Mouse (Mus musculus) spleen, adult 18-20 months (tissue): ENCODE data around the gene Gpsm1.
A peak's percentile ranks its signal among the peaks of the same experiment; 100 is the strongest.

ENCODE experiments used
- DNase-seq, 2 experiments: peaks; one replicate each; pipeline ENCODE4 v3.0.0; 2022; ENCODE audit warnings: mixed read lengths in 2 of 2

The Gpsm1 gene

DNA sequence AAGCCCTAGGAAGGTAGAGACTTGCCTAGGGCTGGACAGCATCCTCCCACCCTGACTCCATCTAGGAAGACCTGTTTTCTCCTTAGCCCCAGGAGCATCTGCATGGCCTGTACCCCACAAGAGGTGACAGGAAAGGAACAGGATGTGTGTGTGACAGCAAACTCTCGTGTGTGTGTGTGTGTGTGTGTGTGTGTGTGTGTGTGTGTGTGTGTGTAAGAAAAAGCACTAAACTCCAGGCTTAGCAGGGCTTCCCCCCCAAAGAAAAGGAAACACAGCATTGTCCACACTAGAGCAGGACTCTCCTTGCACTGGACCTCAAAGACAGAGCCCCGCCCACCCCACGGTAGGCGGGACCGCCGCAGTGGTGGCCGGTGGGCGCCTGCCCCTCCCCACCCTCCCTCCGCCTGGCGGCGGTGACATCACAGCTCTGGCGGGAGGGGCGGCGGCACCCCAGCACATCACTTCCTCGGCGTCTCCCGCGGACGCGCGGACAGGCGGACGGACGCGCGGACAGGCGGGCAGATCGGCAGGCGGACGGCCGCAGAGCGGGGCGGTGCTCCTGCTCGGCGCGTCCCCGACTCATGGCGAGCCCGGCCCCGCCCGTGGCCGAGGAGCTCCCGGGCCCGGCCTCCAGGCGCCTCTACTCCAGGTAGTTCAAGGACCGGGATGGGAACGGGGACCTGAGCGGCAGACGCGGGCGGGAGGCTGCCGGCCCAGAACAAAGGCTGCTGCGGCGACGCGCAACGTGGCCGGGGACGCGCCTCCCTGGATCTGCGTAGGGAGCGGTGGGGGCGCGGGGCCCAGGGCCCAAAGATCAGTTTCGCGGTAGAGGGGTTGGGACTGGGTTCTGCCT lies at the start of gene Gpsm1:
Gene Gpsm1, plus strand, starts transcription at position 444 of the 853 bp plus-strand sequence.
- DNase-seq = peak; percentile 69 to 74

DNA sequence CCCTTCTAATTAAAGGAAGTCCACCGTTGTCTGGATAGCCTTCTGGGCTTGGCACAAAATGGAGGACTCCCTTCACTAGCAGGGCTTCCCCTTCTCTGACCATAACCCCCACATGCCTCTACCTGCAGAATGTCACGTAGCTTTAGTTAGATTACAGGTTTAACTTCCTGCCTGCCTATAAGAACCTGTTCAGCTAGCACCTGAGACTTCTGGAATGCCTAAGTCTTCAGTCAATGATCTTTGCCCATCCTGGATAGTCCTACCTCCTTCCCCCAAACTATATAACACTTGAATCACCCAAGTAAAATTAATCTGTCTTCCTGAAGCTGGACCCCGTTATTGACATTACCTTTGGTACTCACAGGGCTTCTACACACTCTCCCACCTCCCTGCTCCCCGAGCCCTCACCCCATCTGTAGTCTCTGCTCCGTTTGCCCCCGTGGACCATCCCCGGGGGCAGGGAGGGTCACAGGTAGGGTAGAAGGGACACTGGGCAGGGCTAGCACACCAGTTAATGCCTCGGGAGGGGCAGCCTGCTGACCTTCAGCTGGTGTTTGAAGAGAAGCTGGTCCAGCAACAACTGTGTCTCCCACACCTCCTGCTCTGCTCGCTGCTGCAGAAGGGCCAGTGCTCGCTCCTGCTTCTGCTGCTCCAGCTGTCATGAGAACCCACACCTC lies 49.1 kb upstream of the Gpsm1 start:
- no peak for DNase-seq

DNA sequence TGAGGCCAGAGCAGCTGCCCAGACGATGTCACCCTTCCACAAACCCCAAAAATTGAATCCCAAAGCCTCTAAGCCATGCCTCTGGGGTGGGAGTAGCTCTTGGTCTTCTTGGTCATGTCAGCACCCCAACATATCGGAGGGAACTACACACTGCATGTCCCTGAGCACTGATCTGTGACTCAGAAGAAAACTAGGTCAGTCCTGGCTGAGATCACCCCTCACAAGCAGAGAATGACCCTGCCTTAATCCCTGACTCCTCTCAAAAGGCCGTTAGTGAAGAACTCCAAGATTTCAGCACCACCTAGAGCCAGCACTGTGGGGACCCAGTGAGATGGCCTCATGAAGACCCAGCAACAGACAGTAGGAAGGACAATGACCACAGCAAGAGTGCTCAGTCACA lies 47.1 kb upstream of the Gpsm1 start:
- no peak for DNase-seq

DNA sequence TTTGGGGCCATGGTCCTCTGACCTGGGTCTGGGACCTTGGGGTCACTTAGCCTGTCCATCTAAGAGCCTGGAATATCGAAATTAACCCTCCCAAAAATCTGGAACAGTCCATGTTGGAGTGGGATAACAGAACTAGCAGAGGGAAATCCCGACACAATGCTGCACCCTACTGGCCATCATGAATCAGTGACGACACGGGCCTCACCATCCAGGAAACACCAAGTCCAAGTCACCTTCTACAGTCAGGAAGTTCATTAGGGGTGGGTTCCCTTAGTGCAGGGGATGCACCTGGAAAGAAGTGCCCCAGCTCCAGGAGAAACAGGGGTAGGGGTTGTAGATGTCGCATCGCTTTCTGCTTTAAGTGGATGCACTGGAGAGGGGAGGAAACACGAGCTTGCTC lies 41.7 kb upstream of the Gpsm1 start:
- DNase-seq = peak in 1 of 2 experiments; percentile 9

DNA sequence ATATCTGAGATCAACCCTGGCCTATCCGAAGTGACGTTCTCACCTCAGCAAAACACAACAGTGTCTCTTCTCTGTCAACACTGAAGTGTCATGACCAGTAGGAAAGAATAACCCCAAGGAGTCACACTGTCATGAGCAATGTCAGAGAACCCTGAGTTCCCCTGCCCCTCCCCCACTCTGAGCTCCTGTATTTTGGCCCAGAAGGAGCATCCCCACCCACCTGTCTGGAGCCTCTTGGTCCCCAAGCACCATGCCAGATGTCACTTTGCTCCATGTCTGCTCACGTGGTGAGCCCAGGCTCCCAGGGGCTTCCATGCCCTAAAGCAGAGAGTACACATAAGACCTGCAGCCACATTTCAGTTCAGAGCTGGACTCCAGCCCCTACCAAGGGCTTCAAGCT lies 35.6 kb upstream of the Gpsm1 start:
- no peak for DNase-seq

DNA sequence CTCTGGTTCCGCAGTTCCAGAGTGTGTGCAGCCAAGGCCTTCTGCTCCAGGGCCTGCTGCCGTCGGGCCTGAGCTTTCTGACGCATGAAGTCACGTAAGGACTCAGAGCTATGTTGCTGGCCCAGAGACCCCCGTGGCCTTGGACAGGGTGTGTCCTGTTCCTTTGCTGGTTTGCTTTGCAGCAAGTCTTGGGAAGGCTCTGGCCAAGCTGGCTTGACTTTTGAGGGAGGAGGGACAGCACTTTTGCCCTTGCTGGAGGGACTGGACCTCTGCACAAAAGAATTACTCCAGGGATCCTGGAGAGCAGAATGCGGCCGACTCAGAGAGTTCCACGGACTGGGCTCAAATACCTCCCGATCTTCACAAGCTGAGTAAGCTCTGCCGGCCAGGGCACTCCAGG lies 34.7 kb upstream of the Gpsm1 start:
- DNase-seq = no peak

DNA sequence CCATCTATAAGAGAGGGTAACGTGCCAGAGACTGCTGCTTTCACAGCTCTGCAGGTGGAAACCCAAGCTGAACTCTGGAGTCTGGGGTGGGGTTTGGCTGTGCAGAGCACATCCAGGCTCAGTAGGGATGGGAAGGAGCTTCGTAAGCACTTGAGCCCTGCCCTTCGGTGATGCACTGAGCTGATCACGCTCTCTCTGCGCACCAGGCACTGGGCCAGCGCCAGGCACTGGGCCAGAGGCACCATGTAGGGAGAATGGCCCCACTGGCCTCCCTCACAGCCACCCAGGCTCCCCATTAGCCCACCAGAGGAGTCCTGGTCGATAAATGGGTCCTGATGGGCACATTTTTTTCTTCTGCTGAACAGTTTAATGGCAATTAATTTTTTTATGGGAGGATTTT lies 29.5 kb upstream of the Gpsm1 start:
- DNase-seq = no peak

DNA sequence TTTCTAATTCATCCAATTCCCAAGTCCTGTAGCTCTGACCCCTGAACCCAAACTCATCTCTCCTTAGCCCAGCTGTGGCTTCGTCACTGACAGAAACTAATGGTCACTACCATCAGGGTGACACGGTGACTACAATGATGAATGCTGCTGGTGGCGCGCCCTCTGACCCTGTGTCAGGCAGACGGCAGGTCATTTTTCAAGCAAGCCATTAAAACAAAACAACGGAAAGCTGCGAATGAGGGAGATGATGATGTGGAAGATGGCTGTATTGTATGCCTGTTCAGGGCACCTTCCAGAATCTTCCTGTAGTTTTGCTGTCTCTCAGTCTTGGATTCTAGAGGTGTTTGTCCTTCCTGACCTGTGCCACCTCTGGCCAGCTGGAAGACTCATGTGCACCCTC lies 28.9 kb upstream of the Gpsm1 start:
- no peak for DNase-seq

DNA sequence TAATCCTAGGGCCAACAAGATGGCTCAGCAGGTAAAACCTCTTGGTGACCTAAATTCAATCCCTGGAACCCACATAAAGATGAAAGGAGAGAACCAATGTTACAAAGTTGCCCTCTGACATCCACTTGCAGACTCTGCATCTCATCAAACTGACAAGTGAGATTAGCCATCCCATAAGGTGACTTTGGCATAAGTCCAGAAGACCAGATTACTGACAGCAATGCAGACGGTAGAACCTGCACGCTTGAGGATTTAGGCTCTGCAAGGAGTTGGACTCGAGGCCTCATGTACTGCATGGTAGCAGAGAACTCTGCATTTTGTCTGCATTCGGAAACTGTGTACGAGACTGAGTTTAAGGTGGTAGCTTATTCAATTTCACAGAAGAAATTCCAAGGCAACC lies 25.2 kb upstream of the Gpsm1 start:
- no peak for DNase-seq

DNA sequence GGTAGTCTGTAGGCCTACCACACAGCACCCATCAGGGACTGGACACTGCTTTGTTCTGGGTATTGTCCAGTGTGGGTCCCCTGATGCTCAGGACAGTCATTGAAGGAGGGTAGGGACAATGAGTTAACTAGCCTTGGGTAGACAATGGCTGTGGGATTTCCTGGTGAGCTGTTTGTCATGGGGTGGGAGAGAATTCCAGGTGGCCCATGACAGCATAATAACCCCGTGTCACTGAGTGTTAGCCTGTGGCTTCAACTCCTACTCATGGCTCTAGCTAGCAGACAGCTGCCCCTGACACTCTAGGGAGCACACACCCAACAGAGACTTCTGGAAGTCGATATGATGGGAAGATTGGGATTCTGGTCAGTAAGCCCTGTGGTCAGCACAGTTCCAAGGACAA lies 20.9 kb upstream of the Gpsm1 start, which contains the start of gene Ccdc187:
Gene Ccdc187, minus strand, starts transcription at position 101 of the 400 bp plus-strand sequence.
- DNase-seq = no peak

DNA sequence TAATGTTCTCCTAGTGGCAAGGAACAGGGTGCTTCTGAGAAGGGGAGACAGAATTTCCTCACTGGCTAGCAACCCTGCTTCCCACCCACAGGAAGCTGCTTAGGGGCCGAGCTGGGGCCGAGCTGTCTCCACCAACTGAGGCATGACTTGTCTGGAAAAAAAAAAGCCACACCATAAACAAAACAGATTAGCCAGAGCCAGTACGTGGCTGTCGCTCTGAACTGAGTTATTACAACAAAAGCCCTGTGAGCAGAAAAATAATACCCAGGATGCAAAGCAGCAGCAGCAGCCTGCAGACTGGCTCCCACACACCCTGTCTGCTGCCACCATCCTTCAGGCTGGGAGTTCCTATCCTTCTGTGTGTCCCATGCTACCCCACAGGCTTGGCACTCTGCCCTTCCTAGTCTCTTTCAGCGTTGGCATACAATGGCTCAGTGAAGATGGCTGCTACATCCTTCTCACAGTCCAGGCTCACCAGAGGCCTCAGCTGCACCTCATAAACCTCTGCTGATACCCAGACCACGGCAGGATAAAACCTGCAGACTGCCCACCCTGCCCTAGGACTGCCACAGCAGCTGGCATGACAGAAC lies 18.6 kb upstream of the Gpsm1 start:
- no peak for DNase-seq

DNA sequence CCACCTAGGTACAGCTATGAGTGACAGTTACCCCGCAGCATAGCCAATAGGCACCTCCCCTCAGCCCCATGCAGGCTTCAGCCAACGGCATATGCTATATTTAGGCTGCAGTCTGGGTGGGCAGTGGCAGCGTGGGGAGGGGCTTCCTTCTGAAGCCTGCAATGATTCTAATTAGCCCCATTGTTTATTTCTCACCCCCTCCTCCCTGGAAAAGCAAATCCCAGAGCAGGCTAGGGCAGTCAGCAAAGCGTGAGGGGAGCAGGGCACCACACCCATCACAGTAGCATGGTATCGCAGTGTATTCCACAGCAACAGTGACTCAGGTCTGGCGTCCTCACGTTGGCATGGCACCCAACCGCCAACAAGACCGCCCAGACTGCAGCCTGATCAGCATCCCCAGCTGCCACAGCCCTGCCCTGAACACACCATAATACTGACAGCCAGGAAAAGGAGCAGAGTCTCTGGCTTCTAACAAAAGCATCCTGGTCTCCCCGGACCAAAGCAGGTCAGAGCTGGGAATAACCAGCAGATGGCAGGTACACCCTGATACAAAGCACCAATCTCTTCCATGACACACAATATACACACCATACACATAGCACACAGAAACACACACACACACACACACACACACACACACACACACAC lies 17.0 kb upstream of the Gpsm1 start:
- no peak for DNase-seq

DNA sequence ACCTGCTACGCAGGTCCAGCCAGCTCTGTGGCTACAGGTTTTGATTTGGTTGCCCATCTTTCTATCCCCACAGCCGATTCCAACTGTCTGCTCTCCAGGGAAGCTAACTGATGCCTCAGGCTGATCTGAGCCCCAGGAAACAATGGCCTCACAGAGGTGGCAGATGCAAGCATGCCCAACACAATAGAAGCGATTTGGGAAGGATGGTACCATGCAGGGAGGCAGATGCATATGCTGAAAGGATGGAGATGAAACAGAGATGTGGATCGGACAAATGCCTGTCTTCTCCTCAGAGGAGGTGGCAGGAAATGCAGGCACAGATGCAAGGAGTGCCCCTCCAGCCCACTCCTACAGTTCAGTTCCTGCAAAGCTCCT lies 16.5 kb upstream of the Gpsm1 start:
- DNase-seq = no peak

DNA sequence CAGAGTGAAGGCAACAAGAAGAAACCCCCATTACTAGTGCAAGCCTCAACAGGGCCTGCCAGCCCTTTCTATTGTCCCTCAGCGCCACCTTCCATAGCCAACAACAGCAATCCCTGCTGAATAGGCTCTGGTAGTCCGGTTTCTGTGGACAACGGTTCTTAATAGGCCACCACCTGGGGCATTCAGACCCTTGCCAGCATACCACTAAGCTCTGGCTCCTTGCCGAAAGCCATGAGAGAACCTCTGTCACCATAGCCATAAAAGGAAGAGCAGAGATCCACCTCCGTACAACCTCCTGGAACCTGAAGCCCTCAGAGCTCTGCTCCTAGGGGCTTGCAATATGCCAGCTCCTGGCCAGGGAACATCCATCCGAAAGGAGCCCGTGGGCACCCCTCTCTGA lies 16.0 kb upstream of the Gpsm1 start:
- DNase-seq = no peak

DNA sequence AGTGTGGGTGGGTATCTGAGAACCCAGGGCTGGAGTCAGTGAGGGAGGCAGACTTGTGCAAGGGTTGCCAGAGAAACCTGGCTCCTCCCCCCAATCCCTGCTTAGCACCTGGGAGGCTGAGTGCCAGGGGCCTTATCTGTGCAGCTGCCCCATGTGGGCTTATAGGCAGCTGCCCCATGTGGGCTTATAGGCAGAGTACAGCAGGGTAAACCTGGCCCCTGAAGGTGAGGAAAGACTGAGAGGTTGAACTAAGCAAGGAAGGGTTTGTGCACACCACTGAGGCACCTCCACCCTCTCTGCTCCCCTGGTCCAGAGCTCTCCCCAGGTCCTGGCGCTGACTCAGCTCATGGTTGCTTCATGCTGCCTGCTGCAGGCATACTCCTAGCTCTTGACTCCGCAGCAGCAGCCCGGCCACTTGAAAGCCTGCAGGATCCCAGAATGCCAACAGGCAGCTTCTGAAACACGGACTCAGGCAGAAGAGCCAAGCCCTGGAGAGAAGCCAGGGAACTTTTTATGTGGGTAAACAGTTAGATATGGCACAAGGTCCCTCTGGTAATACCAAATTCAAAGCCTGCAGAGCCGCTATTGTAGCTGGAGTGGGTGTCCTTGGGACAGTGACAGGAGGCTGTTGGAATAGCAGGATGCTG lies 15.0 kb upstream of the Gpsm1 start:
- DNase-seq = no peak

DNA sequence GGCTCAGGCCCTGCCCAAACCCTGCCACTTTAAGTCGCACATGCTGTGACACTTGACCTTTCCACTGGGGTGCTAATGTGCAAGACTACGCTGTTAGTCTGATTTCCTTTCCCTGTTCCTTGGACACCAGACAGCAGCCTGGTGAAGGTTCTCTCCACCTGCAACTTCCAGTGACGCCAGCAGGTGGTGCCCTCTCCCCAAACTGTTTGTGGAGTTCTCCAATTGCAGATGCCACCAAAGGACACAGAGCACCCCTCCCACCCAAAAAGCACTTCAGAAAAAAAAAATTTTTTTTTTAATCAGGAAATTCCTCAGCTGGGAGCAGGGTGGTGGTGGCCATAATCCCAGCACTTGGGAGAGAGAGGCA lies 14.5 kb upstream of the Gpsm1 start:
- peak; percentile 61 to 80 for DNase-seq

DNA sequence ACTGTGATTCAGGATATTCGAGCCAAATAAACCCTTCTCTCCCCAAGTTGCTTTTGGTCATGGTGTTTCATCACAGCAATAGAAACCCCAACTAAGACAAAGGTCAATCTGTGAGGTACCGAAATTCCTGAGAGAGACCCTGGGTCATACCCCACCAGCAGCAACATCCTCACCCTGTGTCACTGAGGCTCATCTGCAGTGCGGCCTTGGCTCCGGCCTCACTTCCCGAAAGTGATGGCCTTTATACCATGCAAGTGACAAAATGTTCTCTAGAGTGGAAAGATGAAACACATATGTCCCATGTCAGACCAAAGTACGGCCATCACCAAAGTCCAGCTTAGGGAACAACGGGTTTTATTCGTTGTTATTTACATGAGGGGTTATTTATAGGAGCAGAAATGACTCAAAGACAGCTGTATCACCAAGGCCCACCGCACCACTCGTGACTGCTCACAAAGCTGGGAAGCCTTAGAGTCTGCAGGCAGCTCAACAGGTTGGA lies 13.3 kb upstream of the Gpsm1 start:
- DNase-seq = no peak

DNA sequence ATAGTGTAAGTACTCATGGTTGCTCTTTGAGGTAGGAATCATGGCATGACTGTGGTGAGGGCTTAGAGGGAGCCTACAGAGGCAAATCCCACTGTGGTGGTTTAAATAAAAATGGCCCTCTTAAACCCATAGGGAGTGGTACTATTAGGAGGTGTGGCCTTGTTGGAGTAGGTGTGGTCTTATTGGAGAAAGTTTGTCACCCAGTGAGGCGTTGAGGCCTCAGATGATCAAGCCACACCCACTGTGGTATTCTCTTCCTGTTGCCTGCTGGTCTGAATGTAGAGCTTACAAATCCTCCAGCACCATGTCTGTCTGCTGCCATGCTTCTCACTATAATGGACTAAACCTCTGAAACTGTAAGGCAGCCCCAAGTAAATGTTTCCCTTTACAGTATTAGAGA lies 10.6 kb upstream of the Gpsm1 start:
- DNase-seq = no peak

DNA sequence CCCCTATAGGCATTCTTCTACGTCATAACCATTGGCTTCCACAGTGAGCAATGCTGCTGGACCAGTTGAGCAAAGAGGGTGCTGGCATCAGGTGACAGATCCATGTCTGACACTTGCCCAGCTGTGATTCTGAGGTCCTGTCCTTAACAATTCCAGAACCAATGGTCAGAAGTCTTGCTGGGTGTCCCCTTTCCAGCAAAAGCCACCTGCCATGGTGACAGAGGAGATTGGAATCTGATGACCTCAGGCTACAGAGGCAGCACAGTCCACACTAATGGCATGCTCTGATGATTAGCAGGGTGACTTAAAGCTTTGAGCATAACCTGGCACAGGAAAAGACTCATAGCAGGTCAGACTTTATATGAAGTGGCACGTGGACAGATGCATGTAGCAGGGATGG lies 9.8 kb upstream of the Gpsm1 start:
- no peak for DNase-seq

DNA sequence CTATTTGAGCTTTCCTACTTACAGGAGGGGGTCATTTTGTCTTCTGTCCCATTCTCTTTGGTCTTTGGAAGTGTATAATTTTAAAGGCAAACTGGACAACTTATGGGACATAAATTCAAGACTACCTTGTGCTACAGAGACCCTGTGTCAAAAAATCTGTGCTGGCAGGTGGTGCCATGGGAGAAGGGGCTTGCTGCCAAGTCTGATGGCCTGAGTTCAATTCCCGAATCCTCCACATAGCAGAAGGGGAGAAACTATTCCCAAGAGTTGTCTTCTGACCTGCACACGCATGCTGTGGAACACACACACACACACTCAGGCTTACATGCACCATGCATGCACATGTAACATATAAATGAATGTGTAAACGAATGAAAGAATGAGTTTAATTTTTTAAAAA lies 8.6 kb upstream of the Gpsm1 start:
- no peak for DNase-seq

DNA sequence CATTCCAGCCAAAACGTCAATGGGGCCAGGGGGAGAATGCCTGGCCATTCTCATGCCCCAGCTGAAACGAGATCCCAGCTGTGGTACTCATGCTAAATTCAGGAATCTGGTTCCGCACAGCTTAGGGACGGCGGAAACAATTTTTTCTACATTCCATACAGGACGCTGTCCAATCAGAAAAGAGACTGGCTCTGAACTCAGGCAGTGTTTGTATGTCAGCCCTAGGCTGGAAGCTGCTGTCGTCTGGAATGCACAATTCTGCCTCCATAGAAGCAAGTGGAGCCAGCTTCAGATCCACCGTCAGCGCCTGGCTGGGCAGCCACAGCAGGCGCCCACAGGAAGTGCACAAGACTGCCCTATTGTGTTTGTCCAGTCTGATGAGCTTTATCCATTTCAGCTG lies 5.6 kb upstream of the Gpsm1 start:
- no peak for DNase-seq

DNA sequence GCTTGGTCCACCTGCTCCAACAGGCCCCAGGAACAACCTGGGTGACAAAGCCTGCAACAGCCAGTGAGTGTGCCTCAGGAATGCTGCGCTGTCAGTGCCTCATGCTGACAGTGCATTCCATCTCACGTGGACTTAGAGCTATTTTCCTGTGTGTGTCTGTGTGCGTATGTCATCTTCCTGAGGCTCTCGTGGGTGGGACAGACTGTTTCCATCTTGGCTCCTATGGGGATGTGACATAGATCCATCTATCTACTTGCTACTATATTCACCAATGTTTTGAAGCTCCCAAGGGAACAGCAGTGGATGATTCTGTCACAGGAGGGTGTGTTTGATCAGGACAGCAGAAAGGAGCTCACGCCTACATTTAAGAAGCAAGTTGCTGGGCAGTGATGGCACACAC lies 3.4 kb upstream of the Gpsm1 start:
- no peak for DNase-seq

DNA sequence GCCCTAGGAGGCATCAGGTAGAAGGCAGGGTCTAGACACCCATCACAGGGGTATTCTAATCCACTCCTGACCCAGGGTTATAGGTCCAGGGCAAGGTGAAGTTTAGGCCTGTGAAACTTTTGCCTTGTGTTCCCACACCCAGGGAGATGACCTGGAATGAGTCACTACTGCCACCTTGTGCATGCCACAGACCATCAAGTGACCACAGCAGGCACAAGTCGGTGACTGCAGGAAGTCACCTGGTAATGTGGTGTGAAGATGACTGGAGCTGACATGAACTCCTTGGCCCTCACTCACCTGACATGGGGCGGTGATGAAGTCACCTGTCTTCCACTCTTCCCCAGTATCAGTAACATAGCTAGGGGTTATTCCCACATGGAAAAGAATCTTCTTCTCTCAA lies 2.5 kb upstream of the Gpsm1 start:
- no peak for DNase-seq
